8 mouse cellular contexts compared by ENCODE assay signal in the genomic region with DNA sequence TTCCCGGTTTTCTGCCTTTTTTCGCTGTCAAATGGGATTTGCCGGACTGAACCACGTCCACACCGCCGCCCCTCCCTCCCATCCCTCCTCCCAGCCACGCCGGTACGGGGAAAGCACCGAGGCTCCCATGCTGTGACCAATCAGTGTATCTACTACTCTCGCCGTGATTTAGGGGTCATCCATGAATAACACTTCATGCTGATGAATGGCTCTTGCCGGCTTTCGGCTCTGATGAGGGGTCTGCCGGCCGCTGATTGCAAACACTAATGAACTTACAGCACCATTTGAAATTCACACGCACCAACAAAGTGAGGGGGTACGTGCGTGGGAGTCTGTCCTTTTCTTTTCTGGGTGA. TPM values are rescaled to one million over a fixed set of nuclear protein-coding genes. Genes with fewer than 3 reads are reported as not detected.
A peak's percentile ranks its signal among the peaks of the same experiment; 100 is the strongest.
DNase-seq lines count a peak whose midpoint lies in the region; ATAC-seq lines count a peak whose summit lies in the region.

Gene Tenm3 (minus strand): TSS at position 21 of the 355 bp plus-strand sequence.

- peak within 1 kb of the TSS; percentile 82 for H3K4me3 ChIP-seq in lung, embryonic 16.5 days (ENCODE audit: low read length)
- H3K4me3 ChIP-seq in midbrain, embryonic 15.5 days, result peak within 1 kb of the TSS; percentile 63

- H3K27ac ChIP-seq in lung, embryonic 16.5 days (ENCODE audit: low read length), result no peak within 1 kb of the TSS
- H3K27ac ChIP-seq in midbrain, embryonic 15.5 days, result peak within 1 kb of the TSS; percentile 86

- H3K9ac ChIP-seq in lung, embryonic 16.5 days (ENCODE audit: low read length), result peak within 1 kb of the TSS; percentile 73
- peak within 1 kb of the TSS; percentile 76 for H3K9ac ChIP-seq in midbrain, embryonic 15.5 days

- peak; percentile 33 for DNase-seq in adrenal gland, postnatal 10 days
- DNase-seq in adrenal gland, adult 8-10 months, result no peak
- DNase-seq in lung, postnatal 36 days, result no peak
- no peak for DNase-seq in gastrocnemius, adult 8-10 months (ENCODE audit: low spot score in 2 of 2)
- DNase-seq in layer of hippocampus, postnatal 25 days (ENCODE audit: extremely low spot score in 1 of 2, low spot score in 1 of 2), result no peak

- peaks cover 68% of the 10 kb centered on the region for H3K27me3 ChIP-seq in lung, embryonic 16.5 days (ENCODE audit: control insufficient read depth, insufficient read depth, low read depth, low read length)
- peaks cover 15% of the 10 kb centered on the region for H3K27me3 ChIP-seq in midbrain, embryonic 15.5 days (replicated peaks)

- H3K4me1 ChIP-seq in lung, embryonic 16.5 days (replicated peaks; ENCODE audit: control insufficient read depth, insufficient read depth, low read length), result peaks cover 5% of the 10 kb centered on the region; the same call in 1 of the 2 replicates
- peaks cover 36% of the 10 kb centered on the region for H3K4me1 ChIP-seq in midbrain, embryonic 15.5 days

- no peak for ATAC-seq in lung, embryonic 16.5 days (ENCODE audit: low read depth)
- peak; percentile 75 for ATAC-seq in midbrain, embryonic 15.5 days (replicated peaks)
- no peak for ATAC-seq in erythroid progenitor cell, adult 5-6 weeks (replicated peaks; ENCODE audit: low FRiP score, poor library complexity, severe bottlenecking)

- no peaks in the 10 kb centered on the region for H3K9me3 ChIP-seq in lung, embryonic 16.5 days (ENCODE audit: control insufficient read depth, low read length)
- no peaks in the 10 kb centered on the region for H3K9me3 ChIP-seq in midbrain, embryonic 15.5 days

- H3K4me2 ChIP-seq in lung, embryonic 16.5 days (ENCODE audit: low read depth, low read length), result peak within 1 kb of the TSS; percentile 95
- peak within 1 kb of the TSS; percentile 99 for H3K4me2 ChIP-seq in midbrain, embryonic 15.5 days

- WGBS in lung, embryonic 16.5 days, result 1% methylated on average over 19 of the region's 19 CpGs
- under 1% methylated on average over 19 of the region's 19 CpGs for WGBS in midbrain, embryonic 15.5 days

- H3K36me3 ChIP-seq in lung, embryonic 16.5 days (ENCODE audit: control insufficient read depth, insufficient read depth, low read length), result no peaks in the 10 kb centered on the region
- H3K36me3 ChIP-seq in midbrain, embryonic 15.5 days (replicated peaks), result no peaks in the 10 kb centered on the region

RNA-seq across cellular contexts. Expression of gene Tenm3, which starts in this region (rescaled TPM):
- 10 to 100 TPM; 18.3 to 20.4 TPM for total RNA-seq in adrenal gland, postnatal 10 days (2021)
- total RNA-seq in adrenal gland, adult 8-10 months (2022), result 1 to 10 TPM; 4.5 to 9.7 (median 7.0) TPM
- polyA plus RNA-seq in lung, embryonic 16.5 days (2015; fragmentation: Nextera tagmentation; extraction: Ambion mirVana), result 3.6 and 4.1 TPM in 2 replicates
- 10 to 100 TPM; 10.5 to 12.2 (median 11.8) TPM for total RNA-seq in gastrocnemius, adult 8-10 months (2022)
- 10 to 100 TPM; 72.4 to 80.0 TPM for total RNA-seq in layer of hippocampus, postnatal 25 days (2021)
- 41.6 and 49.6 TPM in 2 replicates for polyA plus RNA-seq in midbrain, embryonic 15.5 days (2015; fragmentation: Nextera tagmentation; extraction: Ambion mirVana)
- not detected in 2 replicates for total RNA-seq in erythroid progenitor cell, adult 5-6 weeks (2015; ENCODE audit: low replicate concordance)
- total RNA-seq in erythroid progenitor cell, adult 5-6 weeks (2017; ENCODE audit: low replicate concordance), result not detected in 2 replicates

Comparison
In these comparisons a context has a peak if more than half of its experiments do, and no peak if none do; other contexts are left out.
1. RNA of gene Tenm3 (total RNA-seq): 72.4 to 80.0 TPM in layer of hippocampus, postnatal 25 days, 18.3 to 20.4 TPM in adrenal gland, postnatal 10 days, 10.5 to 12.2 TPM in gastrocnemius, adult 8-10 months and 4.5 to 9.7 TPM in adrenal gland, adult 8-10 months; not detected in erythroid progenitor cell, adult 5-6 weeks; every median in the first group is over 4 times any median in the second.